Mouse (Mus musculus): ENCODE data around the gene C87977. TPM values are rescaled to one million over a fixed set of nuclear protein-coding genes. Genes with fewer than 3 reads are reported as not detected.
"Not testable (repeated sequence)": the region's sequence is repeated elsewhere in the genome, so short reads cannot be mapped to it uniquely, and the experiment has no call there.

The C87977 gene
- polyA plus RNA-seq (2012) = not detected in 2 replicates

DNA sequence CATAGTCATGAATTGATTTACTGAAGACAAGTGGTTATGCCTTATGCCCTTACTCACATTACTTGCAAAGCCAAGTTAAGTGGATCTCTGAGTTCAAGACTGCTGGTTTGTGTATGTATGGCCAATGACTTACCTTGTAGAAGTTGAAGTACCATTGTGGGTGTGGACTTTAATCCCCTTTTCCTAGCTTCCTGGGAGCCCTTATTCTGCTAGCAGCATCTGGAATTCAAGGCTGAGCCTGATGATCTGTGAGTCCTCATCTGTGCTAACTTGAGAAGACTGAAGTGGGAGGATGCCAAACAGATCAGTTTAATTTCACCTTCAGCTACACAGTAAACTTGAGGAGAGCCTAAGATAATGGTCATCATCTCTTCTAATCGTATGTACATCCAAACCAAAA, at the start of gene C87977:
TSS of gene C87977 (minus strand) at position 101 of the 400 bp plus-strand sequence.
- not testable (repeated sequence) for H3K9me3 ChIP-seq (ENCODE audit: control insufficient read depth, low read length); H3K36me3 ChIP-seq (ENCODE audit: control insufficient read depth); H3K4me3 ChIP-seq (replicated peaks); H3K27me3 ChIP-seq (ENCODE audit: control insufficient read depth); H3K4me1 ChIP-seq (ENCODE audit: control insufficient read depth)

GRCm38 (mm10) chr4:144254768-144255167, 41.6 kb upstream of the C87977 start:
- H3K36me3 ChIP-seq (ENCODE audit: control insufficient read depth); H3K4me3 ChIP-seq (replicated peaks); H3K9me3 ChIP-seq (ENCODE audit: control insufficient read depth, low read length); H3K27me3 ChIP-seq (ENCODE audit: control insufficient read depth); H3K4me1 ChIP-seq (ENCODE audit: control insufficient read depth): not testable (repeated sequence)

GRCm38 (mm10) chr4:144190419-144190818, 22.7 kb downstream of the C87977 start, which contains the start of gene Oog2:
Oog2 (plus strand) TSS chr4:144190719.
- TF ChIP-seq GATA1 (IDR thresholded peaks at IDR 0.05; ENCODE audit: low read length) = no peak
- no peak for TF ChIP-seq TAL1 (IDR thresholded peaks at IDR 0.05; ENCODE audit: low read length)
- Histone ChIP-seq H3K27me3 (ENCODE audit: control insufficient read depth) (no peaks in the 10 kb centered on the region), H3K4me3 (replicated peaks) (no peak within 1 kb of the TSS), H3K4me1 (ENCODE audit: control insufficient read depth) (no peaks in the 10 kb centered on the region), H3K9me3 (ENCODE audit: control insufficient read depth, low read length) (peaks cover 5% of the 10 kb centered on the region; the same call in 1 of the 2 replicates), H3K36me3 (ENCODE audit: control insufficient read depth) (no peaks in the 10 kb centered on the region)

DNA sequence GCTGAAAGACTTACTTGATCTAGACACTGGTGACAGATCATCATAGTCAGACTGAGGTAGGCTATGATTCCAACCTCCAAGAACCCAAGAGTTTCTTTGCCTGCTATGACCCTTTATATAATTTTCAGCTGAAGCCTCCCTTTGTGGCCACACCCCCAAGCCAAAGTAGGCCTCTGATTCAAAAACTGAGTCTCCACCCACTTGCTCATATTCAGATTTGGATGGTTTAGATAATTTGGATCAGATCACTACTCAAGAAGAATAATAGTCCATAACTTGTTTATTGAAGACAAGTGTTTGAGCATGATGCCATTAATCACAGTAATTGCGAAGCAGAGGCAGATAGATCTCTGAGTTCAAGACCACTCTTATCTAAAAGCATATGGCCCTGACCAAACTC, 50.6 kb downstream of the C87977 start, which contains the start of gene Oog3:
TSS of gene Oog3 (minus strand) at position 101 of the 400 bp plus-strand sequence.
- H3K27me3 ChIP-seq (ENCODE audit: control insufficient read depth) = no peaks in the 10 kb centered on the region
- H3K9me3 ChIP-seq (ENCODE audit: control insufficient read depth, low read length) = peaks cover 3% of the 10 kb centered on the region; the same call in 1 of the 2 replicates
- no peak within 1 kb of the TSS for H3K4me3 ChIP-seq (replicated peaks)
- H3K36me3 ChIP-seq (ENCODE audit: control insufficient read depth) = no peaks in the 10 kb centered on the region
- TF ChIP-seq TAL1 (IDR thresholded peaks at IDR 0.05; ENCODE audit: low read length) (no peak), GATA1 (IDR thresholded peaks at IDR 0.05; ENCODE audit: low read length) (no peak)
- H3K4me1 ChIP-seq (ENCODE audit: control insufficient read depth) = no peaks in the 10 kb centered on the region

Other genes with a start within 250 kb of the C87977 start
- not detected in 2 replicates for gene Gm13101, start 246.4 kb downstream of the C87977 start, polyA plus RNA-seq (2012)
- gene Pramef17, start 218.9 kb downstream of the C87977 start, polyA plus RNA-seq (2012) = not detected in 2 replicates
- gene Pramel4, start 154.2 kb downstream of the C87977 start, polyA plus RNA-seq (2012) = not detected in 2 replicates
- not detected in 2 replicates for gene Gm13102, start 106.8 kb downstream of the C87977 start, polyA plus RNA-seq (2012)
- gene Oog3, start 50.7 kb downstream of the C87977 start, polyA plus RNA-seq (2012) = not detected in 2 replicates
- not detected in 2 replicates for gene Oog2, start 22.6 kb downstream of the C87977 start, polyA plus RNA-seq (2012)
- not detected in 2 replicates for gene Pramel5, start 67.2 kb upstream of the C87977 start, polyA plus RNA-seq (2012)
- not detected in 2 replicates for gene Gm13128, start 116.9 kb upstream of the C87977 start, polyA plus RNA-seq (2012)
- gene Gm13119, start 144.6 kb upstream of the C87977 start, polyA plus RNA-seq (2012) = not detected in 2 replicates
- gene Pramef20, start 164.6 kb upstream of the C87977 start, polyA plus RNA-seq (2012) = not detected in 2 replicates
- not detected in 2 replicates for gene Pramef12, start 195.1 kb upstream of the C87977 start, polyA plus RNA-seq (2012)
- not detected in 2 replicates for gene 1700012P22Rik, start 225.5 kb upstream of the C87977 start, polyA plus RNA-seq (2012)
- gene Gm9944, start 240.0 kb upstream of the C87977 start, polyA plus RNA-seq (2012) = not detected in 2 replicates

Data from erythroblast, embryonic 14.5 days (primary cell).